Comparison of ENCODE assay signal across 9 mouse cellular contexts in the genomic region with DNA sequence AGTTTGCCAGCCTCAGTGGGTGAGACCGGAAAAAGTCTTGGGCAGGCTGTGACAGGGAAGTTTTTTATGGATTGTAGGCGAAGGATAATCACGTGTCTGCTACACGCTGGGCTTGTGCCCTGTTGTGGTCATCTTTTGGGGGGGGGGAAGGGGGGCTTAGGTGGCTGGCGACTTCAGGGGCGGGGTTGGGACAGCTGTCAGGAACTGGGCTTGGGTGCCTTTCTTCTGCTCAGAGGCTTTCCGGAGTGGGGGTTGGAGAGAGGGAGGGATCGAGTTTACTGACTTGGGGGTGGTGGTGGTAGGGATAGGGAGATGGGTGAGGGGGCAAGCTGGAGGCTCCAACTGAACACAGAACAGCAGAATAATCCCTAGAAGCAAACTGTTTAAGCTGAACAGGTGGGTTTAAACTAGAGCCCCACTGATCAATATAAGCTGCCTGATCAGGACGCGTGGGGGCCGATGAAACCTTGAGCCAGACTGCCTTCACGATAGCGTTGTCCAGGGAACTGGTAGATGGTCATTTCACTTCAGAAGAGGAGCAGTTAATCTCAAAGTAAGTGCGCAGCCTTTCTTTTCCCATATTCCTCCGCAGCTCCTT.
DNase-seq lines count a peak whose midpoint lies in the region; ATAC-seq and TF ChIP-seq lines count a peak whose summit lies in the region.
"Had no signal": no experiment of that assay in that cellular context is flagged by ENCODE, and none has a peak within 500 bp of the region (broad histone marks: within the 10 kb centered on the region; RNA-seq: fewer than 3 reads in every experiment).

No protein-coding gene starts in this region.

- H3K27me3 ChIP-seq in kidney, adult 2 months (replicated peaks; ENCODE audit: control insufficient read depth, insufficient read depth, low read length): no peaks in the 10 kb centered on the region
- H3K27me3 ChIP-seq in embryonic facial prominence, embryonic 12.5 days: no peaks in the 10 kb centered on the region
- no peaks in the 10 kb centered on the region; the same call in 1 of the 2 replicates for H3K27me3 ChIP-seq in hindbrain, embryonic 16.5 days (replicated peaks; ENCODE audit: control insufficient read depth, insufficient read depth, low read length)
- no peaks in the 10 kb centered on the region for H3K27me3 ChIP-seq in midbrain, embryonic 10.5 days (ENCODE audit: low read depth, poor library complexity, severe bottlenecking)

- peak overlapping the region; percentile 21 for H3K4me3 ChIP-seq in kidney, adult 2 months (ENCODE audit: insufficient read depth, low read depth, low read length)
- peak overlapping the region; percentile 7; the same call in 1 of the 2 replicates for H3K4me3 ChIP-seq in embryonic facial prominence, embryonic 12.5 days
- H3K4me3 ChIP-seq in hindbrain, embryonic 16.5 days (ENCODE audit: low read length): peak overlapping the region; percentile 30
- H3K4me3 ChIP-seq in midbrain, embryonic 10.5 days: peak overlapping the region; percentile 49

- peak; percentile 26 for DNase-seq in kidney, adult 2 months
- no peak for DNase-seq in kidney, postnatal 14 days
- peak; percentile 28 for DNase-seq in midbrain, embryonic 10.5 days (ENCODE audit: low spot score)
- no peak for DNase-seq in left cerebral cortex, adult 18-20 months (ENCODE audit: low spot score in 2 of 2)
- DNase-seq in cerebellum, adult 11-12 months: no peak

- peak; percentile 48; the same call in 1 of the 2 replicates for ATAC-seq in embryonic facial prominence, embryonic 12.5 days (ENCODE audit: insufficient number of reproducible peaks, insufficient read depth, low FRiP score, low TSS enrichment)
- no peak for ATAC-seq in hindbrain, embryonic 16.5 days
- no peak for ATAC-seq in frontal cortex, adult (ENCODE audit: low TSS enrichment)

- no peak overlapping the region for H3K9ac ChIP-seq in embryonic facial prominence, embryonic 12.5 days
- H3K9ac ChIP-seq in hindbrain, embryonic 16.5 days (ENCODE audit: low read depth, low read length): peak overlapping the region; percentile 14

- peak overlapping the region; percentile 43; the same call in 1 of the 2 replicates for H3K27ac ChIP-seq in kidney, adult 2 months (ENCODE audit: insufficient read depth, low read depth, low read length)
- no peak overlapping the region for H3K27ac ChIP-seq in embryonic facial prominence, embryonic 12.5 days
- no peak overlapping the region for H3K27ac ChIP-seq in hindbrain, embryonic 16.5 days (ENCODE audit: low read depth, low read length)
- H3K27ac ChIP-seq in midbrain, embryonic 10.5 days (replicated peaks): peak overlapping the region; percentile 63

- WGBS in kidney, adult 2 months: 4% methylated on average over 15 of the region's 15 CpGs
- 7% methylated on average over 15 of the region's 15 CpGs for WGBS in embryonic facial prominence, embryonic 12.5 days
- 8% methylated on average over 15 of the region's 15 CpGs for WGBS in hindbrain, embryonic 16.5 days
- 8% methylated on average over 15 of the region's 15 CpGs for WGBS in midbrain, embryonic 10.5 days

- no peaks in the 10 kb centered on the region for H3K9me3 ChIP-seq in embryonic facial prominence, embryonic 12.5 days
- no peaks in the 10 kb centered on the region for H3K9me3 ChIP-seq in hindbrain, embryonic 16.5 days (ENCODE audit: control insufficient read depth, low read length)
- H3K9me3 ChIP-seq in midbrain, embryonic 10.5 days (replicated peaks): no peaks in the 10 kb centered on the region
- H3K9me3 ChIP-seq: G1E had no signal

- no peaks in the 10 kb centered on the region for H3K36me3 ChIP-seq in kidney, adult 2 months (ENCODE audit: control insufficient read depth, insufficient read depth, low read length)
- no peaks in the 10 kb centered on the region for H3K36me3 ChIP-seq in embryonic facial prominence, embryonic 12.5 days
- H3K36me3 ChIP-seq in hindbrain, embryonic 16.5 days (ENCODE audit: control insufficient read depth, insufficient read depth, low read length): no peaks in the 10 kb centered on the region
- H3K36me3 ChIP-seq in midbrain, embryonic 10.5 days: no peaks in the 10 kb centered on the region
- H3K36me3 ChIP-seq: G1E had no signal

- TF ChIP-seq CTCF in kidney, adult 2 months (conservative IDR thresholded peaks at IDR 0.05; ENCODE audit: insufficient read depth, insufficient read length, low read depth, low read length): no peak

- peak overlapping the region; percentile 51 for H3K4me2 ChIP-seq in embryonic facial prominence, embryonic 12.5 days (replicated peaks)
- peak overlapping the region; percentile 71 for H3K4me2 ChIP-seq in hindbrain, embryonic 16.5 days (ENCODE audit: low read length)

- 0 out of 2 replicates have a peak, but pooled peaks cover 3% of the 10 kb centered on the region for H3K4me1 ChIP-seq in kidney, adult 2 months (ENCODE audit: control insufficient read depth, insufficient read depth, low read length)
- H3K4me1 ChIP-seq in embryonic facial prominence, embryonic 12.5 days: no peaks in the 10 kb centered on the region
- H3K4me1 ChIP-seq in hindbrain, embryonic 16.5 days (ENCODE audit: control insufficient read depth, insufficient read depth, low read depth, low read length): peaks cover 2% of the 10 kb centered on the region; the same call in 1 of the 2 replicates
- peaks cover 10% of the 10 kb centered on the region for H3K4me1 ChIP-seq in midbrain, embryonic 10.5 days

- no peak for TF ChIP-seq POLR2A in kidney, adult 2 months (IDR thresholded peaks at IDR 0.05; ENCODE audit: low read depth, low read length)

Comparison
In these comparisons a context has a peak if more than half of its experiments do, and no peak if none do; other contexts are left out.
1. DNase-seq: peak in kidney, adult 2 months (single experiment) and midbrain, embryonic 10.5 days (single experiment); none in kidney, postnatal 14 days (single experiment), left cerebral cortex, adult 18-20 months (0 of 2) and cerebellum, adult 11-12 months (single experiment).
2. H3K27ac ChIP-seq: peak in kidney, adult 2 months (single experiment) and midbrain, embryonic 10.5 days (single experiment); none in embryonic facial prominence, embryonic 12.5 days (single experiment) and hindbrain, embryonic 16.5 days (single experiment).
3. Peak in every context shown above with its lines, with median percentiles within 50 percentile points of each other: H3K4me3 ChIP-seq.